ENCODE assay signal across 14 mouse cellular contexts in the genomic region with DNA sequence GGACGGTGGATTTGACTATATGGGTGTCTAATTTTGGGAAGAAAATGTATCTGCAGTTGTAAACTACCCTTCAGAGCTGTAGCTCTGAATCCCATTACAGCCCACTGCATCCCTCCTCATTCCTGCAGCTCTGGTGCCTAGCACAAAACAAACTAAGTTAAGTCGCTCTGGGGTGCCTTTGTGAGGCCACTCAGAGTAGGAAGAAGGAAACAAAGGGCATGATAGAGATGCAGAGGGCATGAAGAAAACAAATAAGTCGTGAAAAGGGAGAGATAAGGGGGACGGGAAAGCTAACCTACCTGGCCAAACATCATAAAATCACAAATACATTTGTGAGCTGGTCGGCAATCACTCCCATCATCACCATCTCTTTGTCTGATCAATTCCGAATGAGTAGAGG. TPM values are rescaled to one million over a fixed set of nuclear protein-coding genes. Genes with fewer than 3 reads are reported as not detected.
DNase-seq lines count a peak whose midpoint lies in the region; ATAC-seq and TF ChIP-seq lines count a peak whose summit lies in the region.
"Had no signal": no experiment of that assay in that cellular context is flagged by ENCODE, and none has a peak within 500 bp of the region (broad histone marks: within the 10 kb centered on the region; RNA-seq: fewer than 3 reads in every experiment).

No protein-coding gene starts in this region.

- no peaks in the 10 kb centered on the region for H3K27me3 ChIP-seq in forebrain, postnatal 0 days (ENCODE audit: insufficient read depth, low read length)
- H3K27me3 ChIP-seq in midbrain, embryonic 12.5 days = peaks cover 48% of the 10 kb centered on the region

- ATAC-seq in forebrain, postnatal 0 days = no peak
- ATAC-seq in midbrain, embryonic 12.5 days (ENCODE audit: low FRiP score, low read depth) = no peak
- ATAC-seq: CD4-positive, CD25-positive, alpha-beta regulatory T cell, adult 4 months had no signal

- H3K4me2 ChIP-seq in forebrain, postnatal 0 days (ENCODE audit: low read depth) = peak overlapping the region; percentile 81
- H3K4me2 ChIP-seq in midbrain, embryonic 12.5 days (replicated peaks) = peak overlapping the region; percentile 73

- H3K9me3 ChIP-seq in forebrain, postnatal 0 days (ENCODE audit: low read length) = no peaks in the 10 kb centered on the region
- H3K9me3 ChIP-seq in midbrain, embryonic 12.5 days = no peaks in the 10 kb centered on the region

- H3K36me3 ChIP-seq in forebrain, postnatal 0 days (ENCODE audit: insufficient read depth) = no peaks in the 10 kb centered on the region
- no peaks in the 10 kb centered on the region for H3K36me3 ChIP-seq in midbrain, embryonic 12.5 days

- no peak for DNase-seq in layer of hippocampus, adult 2 months (ENCODE audit: low spot score in 2 of 2)
- no peak for DNase-seq in layer of hippocampus, postnatal 14 days (ENCODE audit: low spot score in 2 of 2)
- DNase-seq in forebrain, postnatal 0 days = no peak
- DNase-seq in retina, embryonic 14.5 days (ENCODE audit: low spot score) = peak; percentile 40
- no peak for DNase-seq in spleen, postnatal 36 days (ENCODE audit: low spot score in 2 of 2)
- DNase-seq in layer of hippocampus, adult 18-20 months (ENCODE audit: low spot score in 2 of 2) = no peak
- no peak for DNase-seq in ovary, postnatal 10 days (ENCODE audit: low spot score)
- DNase-seq: cerebellum, adult 8-10 months; gastrocnemius, postnatal 36 days; heart, postnatal 14 days; kidney, postnatal 10 days; thymus, postnatal 4 days had no signal

- H3K27ac ChIP-seq in layer of hippocampus, adult 2 months = peak overlapping the region; percentile 99; the same call in 1 of the 2 replicates
- H3K27ac ChIP-seq in forebrain, postnatal 0 days (ENCODE audit: low read depth, low read length) = peak overlapping the region; percentile 97
- peak overlapping the region; percentile 96 for H3K27ac ChIP-seq in midbrain, embryonic 12.5 days (replicated peaks)

- no peak overlapping the region for H3K4me3 ChIP-seq in layer of hippocampus, adult 2 months
- H3K4me3 ChIP-seq in forebrain, postnatal 0 days (ENCODE audit: low read depth, low read length) = peak overlapping the region; percentile 72
- H3K4me3 ChIP-seq in midbrain, embryonic 12.5 days = peak overlapping the region; percentile 62; the same call in 1 of the 2 replicates

- TF ChIP-seq CTCF in layer of hippocampus, adult 2 months (conservative IDR thresholded peaks at IDR 0.05) = no peak
- TF ChIP-seq CTCF in forebrain, postnatal 0 days (IDR thresholded peaks at IDR 0.05; ENCODE audit: low read depth) = no peak

- no peaks in the 10 kb centered on the region for H3K4me1 ChIP-seq in forebrain, postnatal 0 days (ENCODE audit: insufficient read depth)
- H3K4me1 ChIP-seq in midbrain, embryonic 12.5 days = peaks cover 10% of the 10 kb centered on the region

- H3K9ac ChIP-seq in forebrain, postnatal 0 days = peak overlapping the region; percentile 93
- no peak overlapping the region for H3K9ac ChIP-seq in midbrain, embryonic 12.5 days (replicated peaks)

- WGBS in forebrain, postnatal 0 days = 17% methylated on average over 6 of the region's 6 CpGs
- WGBS in midbrain, embryonic 12.5 days = 3% methylated on average over 6 of the region's 6 CpGs

RNA-seq across cellular contexts. Expression of gene Cacna2d1, which starts 1.5 kb away (rescaled TPM):
- 100 to 1,000 TPM; 164 to 168 TPM for total RNA-seq in layer of hippocampus, adult 2 months (2021)
- total RNA-seq in layer of hippocampus, postnatal 14 days (2021) = 100 to 1,000 TPM; 134 to 141 TPM
- 68.2 and 80.4 TPM in 2 replicates for total RNA-seq in forebrain, postnatal 0 days (2014; rRNA removed)
- polyA plus RNA-seq in forebrain, postnatal 0 days (2015; fragmentation: Nextera tagmentation; extraction: Ambion mirVana) = 15.1 and 28.5 TPM in 2 replicates
- polyA plus RNA-seq in midbrain, embryonic 12.5 days (2016; fragmentation: Nextera tagmentation; extraction: Ambion mirVana) = 38.6 and 43.1 TPM in 2 replicates
- total RNA-seq in layer of hippocampus, adult 18-20 months (2021) = 100 to 1,000 TPM; 141 to 157 TPM
- polyA plus RNA-seq: CD4-positive, CD25-positive, alpha-beta regulatory T cell, adult 4 months had no signal
